Mouse (Mus musculus): ENCODE results near the gene Pdlim7.

DNA sequence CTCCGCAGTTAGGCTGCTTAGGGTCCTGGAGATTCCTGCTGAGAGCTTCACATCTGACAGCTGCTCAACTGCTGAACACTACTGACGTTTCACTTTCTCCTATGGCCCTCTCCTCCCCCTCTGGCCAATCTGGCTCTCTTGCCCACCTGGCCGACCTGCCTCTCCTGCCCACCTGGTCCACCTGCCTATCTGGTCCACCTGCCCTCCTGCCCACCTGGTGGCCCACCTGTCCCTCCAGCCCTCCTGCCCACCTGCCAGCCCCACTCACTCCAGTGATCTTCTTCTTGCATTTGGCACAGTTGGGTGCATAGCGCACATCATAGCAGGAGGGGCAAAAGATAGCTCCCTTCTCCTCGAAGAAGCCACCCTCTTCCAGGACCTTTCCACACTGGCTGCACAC, 9.1 kb downstream of the Pdlim7 start:
- TF ChIP-seq CTCF (IDR thresholded peaks at IDR 0.05; ENCODE audit: control insufficient read depth, insufficient read depth, low read length), result no peak
- TF ChIP-seq POLR2A (IDR thresholded peaks at IDR 0.05; ENCODE audit: borderline replicate concordance, control insufficient read depth, low read depth, low read length), result no peak

Data from bone marrow, adult 2 months (tissue).